Mouse (Mus musculus): ENCODE measurements around the gene Gli1.

DNA sequence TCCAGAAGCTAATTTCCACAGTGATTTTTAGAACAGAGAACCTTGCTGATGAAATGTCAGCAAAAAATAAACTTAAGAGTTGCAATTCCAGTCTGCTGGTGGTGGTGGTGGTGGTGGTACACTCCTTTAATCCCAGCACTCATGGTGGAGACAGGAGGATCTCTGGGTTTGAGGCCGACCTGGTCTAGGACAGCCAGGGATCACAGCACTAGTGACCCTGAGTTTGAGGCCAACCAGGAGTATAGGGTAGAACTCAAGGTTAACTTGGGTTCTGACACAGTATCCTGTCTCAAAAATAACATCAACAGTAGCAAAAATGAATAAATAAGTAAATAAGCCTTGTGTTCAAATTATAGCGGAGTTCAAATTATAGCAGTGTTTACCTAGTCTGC lies 40.0 kb upstream of the Gli1 start:
- TF ChIP-seq POLR2A (IDR thresholded peaks at IDR 0.05; ENCODE audit: borderline replicate concordance, low read depth, low read length) (no peak), CTCF (IDR thresholded peaks at IDR 0.05; ENCODE audit: low read depth, low read length) (no peak)

All from bone marrow macrophage, adult 2 months (primary cell).